Mouse (Mus musculus): ENCODE data around the gene Gpc6.

Gpc6 gene

DNA sequence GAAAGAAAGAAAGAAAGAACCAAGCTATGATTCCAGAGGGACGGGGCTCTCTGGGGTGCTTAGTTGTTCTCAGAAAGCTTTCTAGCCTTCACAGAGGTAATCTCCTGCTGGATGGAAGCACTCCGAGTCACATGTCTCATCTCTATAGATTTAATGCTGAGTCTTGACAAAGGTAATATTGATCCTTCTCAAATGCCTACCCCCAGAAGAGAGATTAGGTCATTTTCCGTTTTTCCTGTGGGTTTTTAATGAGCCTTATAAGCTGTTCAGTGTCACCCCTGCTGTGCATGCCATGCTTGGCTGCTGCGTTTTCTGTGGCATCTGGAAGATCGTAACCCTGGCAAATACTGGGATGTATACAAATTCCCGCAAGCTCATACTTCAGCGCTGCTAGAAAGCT, 527.0 kb downstream of the Gpc6 start:
- DNase-seq (ENCODE audit: low spot score in 2 of 2): no peak

DNA sequence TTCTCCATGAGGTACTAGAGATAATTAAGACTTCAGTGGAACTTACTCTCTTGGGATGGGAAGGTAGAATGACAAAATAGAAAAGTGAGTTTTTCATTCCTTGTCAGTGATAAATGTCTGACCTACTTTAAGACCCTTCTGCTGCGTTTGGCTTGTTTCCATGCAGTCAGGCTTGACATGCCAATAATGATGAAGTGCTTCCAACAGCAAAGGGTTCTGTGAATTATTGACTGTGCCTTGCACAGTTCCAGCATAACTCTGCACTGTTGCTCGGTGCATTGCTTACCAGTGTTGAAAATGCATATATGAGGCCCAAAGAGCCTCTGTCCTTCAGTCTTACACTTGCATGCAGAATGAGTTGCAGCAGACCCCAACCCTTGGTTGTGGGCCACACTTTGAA, 548.3 kb downstream of the Gpc6 start:
- no peak for DNase-seq (ENCODE audit: low spot score in 2 of 2)

DNA sequence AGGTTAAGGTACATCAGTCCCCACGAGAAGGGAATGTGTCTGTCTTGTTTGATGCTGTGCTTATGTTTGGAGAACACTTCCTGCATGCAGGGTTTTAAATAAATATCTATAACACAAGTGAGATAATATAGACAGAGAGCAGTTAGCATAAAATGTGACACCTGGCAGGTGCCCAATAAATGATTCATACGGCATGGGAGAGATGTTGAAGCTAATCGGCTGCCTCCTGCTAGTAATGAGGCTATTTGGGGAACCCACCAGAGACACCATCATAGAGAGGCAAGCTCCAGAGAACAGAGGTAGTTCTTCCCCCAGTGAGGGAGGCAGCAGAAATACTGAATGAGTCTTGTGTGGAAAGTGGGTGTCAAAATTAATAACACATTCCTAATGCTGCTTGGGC, 553.8 kb downstream of the Gpc6 start:
- DNase-seq (ENCODE audit: low spot score in 2 of 2): no peak

DNA sequence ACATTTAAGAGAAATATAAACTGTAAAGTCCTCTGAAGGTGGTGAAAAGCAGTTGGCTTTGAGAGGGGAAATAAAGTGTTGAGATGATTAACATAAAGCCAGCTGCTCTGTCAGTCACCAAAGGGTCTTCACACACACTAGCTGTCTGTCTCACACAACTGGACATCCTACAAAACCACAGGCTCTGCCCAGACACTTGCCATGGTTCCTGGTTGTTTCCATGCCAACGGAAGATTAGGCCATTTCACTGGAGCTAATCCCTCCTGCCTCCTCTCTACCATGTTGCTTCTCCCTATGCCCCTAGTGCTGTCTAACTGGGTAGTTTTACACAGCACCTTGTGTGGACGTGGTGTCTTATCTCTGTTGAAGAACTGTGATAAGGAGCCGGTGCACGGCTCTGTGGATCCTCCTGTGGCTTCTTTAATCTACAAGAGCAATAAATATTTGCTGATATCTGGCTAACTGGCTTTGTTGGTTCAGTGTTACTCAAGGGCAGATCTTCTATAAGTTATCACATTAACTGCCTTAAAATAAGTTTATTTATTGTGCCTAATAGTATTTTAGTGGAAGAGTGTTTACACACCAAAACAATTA, 562.1 kb downstream of the Gpc6 start:
- no peak for DNase-seq (ENCODE audit: low spot score in 2 of 2)

DNA sequence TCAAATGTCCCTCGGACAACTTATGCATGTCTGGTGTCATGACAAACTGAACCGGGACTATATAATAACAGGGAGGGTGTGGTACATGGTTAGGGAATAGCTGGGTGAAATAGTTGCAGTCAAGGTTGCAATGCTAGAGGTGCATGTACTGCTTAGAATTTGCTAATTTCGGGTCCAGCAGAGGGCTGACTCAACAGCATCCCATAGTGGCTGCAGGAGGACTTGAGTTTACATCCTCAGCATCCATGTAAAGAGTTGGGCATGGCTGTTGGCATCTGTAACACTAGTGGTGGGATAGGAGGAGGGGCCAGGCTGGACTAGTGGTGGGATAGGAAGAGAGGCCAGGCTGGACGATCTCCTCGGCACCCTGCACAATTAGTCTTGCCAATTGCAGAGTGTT, 565.4 kb downstream of the Gpc6 start:
- DNase-seq (ENCODE audit: low spot score in 2 of 2): no peak

DNA sequence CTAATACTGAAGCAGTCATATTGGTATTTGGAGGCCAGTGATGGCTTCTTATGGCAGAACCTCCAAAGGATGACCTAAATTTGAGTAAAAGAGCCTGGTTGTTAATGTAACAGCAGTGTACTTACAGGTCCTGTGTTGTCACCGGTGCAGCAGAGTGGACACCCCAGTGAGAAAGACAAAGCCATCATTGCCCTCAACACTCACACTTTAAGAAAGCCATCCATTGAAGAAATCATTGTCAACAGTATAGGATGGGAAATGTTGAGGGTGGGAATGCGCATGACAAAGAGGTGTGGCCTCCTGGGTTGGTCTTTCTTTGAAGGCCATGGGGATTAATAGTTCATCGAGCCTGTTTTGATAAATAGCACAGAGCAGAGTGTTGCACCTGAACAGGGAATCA, 570.0 kb downstream of the Gpc6 start:
- DNase-seq (ENCODE audit: low spot score in 2 of 2): no peak

DNA sequence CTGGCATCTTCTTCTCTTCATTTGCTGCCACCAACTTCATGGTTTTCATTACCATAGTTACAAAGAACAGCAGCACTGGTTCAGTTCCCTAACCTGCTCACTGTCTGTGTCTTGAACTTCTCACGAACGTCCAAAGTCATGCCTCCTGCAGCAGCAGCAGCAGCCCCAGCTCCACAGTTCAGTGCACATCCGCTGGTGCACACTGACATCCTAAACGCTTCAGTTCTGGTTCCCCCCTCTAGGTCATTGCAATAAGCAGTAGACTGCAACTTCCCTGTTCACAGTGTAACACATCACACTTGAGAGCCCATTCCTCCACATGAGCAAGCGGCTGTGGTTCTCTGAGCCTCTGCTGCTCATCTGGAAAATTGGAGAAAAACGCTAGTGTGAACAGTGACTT, 573.7 kb downstream of the Gpc6 start:
- DNase-seq (ENCODE audit: low spot score in 2 of 2): no peak

DNA sequence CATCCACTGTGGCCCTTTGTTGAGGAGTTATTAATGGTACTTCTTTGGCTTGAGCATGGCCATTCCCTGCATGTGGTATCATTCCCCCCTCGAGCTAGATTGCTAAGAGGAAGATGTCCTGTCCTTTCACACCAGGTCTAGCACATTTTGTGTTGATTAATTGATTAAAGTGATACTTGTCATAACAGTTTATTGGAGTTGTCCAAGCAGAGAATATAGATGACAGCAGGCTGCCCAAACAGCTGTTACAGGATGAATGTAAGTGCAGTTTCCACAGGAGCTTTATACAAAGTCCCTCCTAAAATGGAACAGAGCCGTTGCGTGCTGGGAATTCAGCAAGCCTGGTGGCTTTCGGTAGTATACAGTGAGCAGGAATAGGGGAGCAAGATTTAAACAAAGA, 574.2 kb downstream of the Gpc6 start:
- DNase-seq (ENCODE audit: low spot score in 2 of 2): no peak

DNA sequence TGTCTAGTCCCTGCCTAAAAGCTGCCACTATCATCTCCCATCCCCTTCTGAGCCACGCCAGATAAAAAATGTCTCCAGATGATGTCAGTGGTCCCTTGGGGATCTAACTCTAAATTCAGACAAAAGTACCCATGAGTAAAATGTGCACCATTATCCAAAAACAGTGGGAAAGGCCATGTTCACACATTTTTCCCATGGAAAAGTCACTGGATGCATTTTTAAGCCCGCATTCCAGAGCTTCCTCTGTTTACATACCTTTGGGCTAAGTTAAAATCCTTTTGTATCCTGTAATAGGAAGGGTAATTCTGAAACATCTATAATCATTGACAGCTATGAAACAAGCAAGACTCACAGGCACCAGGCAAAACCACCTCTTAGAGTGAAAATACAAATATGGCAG, 589.7 kb downstream of the Gpc6 start:
- DNase-seq (ENCODE audit: low spot score in 2 of 2): no peak

DNA sequence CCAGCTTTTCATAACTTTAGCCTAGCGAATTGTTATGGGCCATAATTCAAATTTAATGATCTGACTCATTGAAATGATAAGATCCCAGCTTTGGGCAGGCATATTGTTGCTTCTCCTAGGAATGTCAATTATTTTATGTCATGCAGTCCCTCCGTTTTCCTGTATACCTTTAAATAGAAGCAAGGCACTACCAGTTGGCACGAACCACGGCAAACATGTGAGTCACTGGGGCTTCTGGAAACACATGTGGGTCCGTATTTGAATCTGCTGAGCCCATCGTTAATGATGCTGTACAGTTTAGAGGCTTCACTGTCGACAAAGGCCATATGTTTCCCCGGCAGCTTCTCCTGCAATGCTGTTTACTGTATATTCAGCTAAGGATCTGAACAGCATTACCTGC, 594.5 kb downstream of the Gpc6 start:
- no peak for DNase-seq (ENCODE audit: low spot score in 2 of 2)

DNA sequence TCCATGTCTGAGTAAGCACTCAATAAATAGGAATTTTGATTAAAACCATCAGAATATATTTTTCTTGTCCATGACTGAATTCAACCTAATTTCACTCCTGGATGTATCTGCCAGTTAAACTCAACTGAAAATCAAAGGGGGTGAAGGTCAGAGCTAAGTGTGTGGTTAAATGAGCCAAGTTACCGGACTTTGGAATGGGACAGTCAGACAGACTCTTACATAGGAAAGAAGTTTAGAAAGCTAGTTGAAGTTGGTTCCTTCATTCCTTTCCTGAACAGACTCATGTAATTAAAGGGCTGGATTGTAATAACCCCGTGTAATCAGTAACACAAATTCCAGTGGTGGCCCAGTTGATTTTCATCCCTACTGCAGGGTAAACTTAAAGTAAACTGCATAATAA, 595.6 kb downstream of the Gpc6 start:
- no peak for DNase-seq (ENCODE audit: low spot score in 2 of 2)

DNA sequence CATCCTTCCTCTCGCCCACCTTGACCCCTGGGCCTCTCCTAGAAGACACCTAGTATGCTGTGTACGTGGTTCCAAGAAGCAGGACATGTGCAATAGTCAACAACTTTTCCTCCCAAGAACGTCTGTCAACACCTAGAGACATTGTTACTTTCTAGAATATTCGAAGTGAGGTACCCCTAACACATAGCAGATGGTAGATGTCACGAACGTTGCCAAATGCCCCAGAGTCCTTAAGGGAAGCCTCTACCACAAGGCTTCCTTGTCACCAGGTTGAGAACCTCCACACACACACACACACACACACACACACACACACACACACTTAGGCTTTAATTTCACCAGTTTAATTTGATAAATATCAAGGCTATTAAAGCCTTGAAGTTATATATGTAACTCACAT, 600.0 kb downstream of the Gpc6 start:
- DNase-seq (ENCODE audit: low spot score in 2 of 2): no peak

DNA sequence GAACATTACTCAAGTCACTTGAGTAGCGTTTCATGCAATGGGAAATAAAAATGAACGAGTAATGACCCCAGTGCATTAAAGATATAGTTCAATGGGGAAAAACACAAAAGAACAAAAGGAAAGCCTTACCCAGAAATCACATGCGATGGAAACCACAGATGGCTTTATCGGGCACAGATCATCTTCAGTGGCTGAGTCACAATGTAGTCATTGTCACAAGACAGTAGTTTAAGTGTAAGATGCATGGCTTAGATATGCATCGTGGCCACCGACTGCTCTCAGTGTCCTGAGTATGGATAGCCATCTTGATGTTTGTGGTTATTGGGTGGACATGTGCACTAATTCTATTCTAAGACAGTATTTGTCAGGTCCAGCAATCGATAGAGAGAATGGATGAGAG, 601.9 kb downstream of the Gpc6 start:
- no peak for DNase-seq (ENCODE audit: low spot score in 2 of 2)

DNA sequence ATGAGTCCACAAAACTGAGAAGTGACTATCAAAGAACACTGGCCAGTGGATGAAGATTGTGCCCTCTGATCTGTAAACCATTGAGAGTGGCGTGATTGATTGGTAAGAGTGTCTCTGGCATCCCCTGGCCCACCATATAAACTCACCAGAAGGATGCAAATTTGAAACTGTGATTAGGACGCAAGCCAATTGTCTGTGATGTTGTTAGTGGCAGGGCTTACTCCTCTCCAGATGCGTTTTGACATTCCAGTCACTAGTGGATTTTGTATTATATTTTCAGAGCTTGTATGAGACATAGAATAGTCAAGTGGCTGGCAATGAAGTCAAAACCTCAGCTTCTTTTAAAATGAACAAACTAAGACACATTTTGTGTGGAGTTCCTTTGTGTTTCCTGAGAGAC, 604.3 kb downstream of the Gpc6 start:
- no peak for DNase-seq (ENCODE audit: low spot score in 2 of 2)

DNA sequence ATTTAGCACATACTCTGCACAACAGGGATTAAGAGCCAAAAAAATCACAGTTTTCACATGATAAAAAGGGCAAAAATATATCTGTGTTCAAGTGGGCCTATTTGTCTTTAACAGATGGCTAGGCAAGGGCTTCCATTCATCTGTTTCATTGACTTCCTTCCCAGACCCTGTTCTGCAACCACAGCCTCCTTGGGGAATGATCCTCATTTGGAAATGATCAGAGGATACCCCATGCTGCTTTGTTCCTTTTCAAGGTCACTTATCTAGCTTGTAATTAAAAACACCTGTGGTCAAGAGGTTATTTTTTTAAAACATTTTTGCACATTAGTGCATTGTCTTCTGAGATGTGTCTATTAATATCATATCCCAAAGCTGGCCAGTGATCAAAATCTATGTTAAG, 627.7 kb downstream of the Gpc6 start:
- no peak for DNase-seq (ENCODE audit: low spot score in 2 of 2)

DNA sequence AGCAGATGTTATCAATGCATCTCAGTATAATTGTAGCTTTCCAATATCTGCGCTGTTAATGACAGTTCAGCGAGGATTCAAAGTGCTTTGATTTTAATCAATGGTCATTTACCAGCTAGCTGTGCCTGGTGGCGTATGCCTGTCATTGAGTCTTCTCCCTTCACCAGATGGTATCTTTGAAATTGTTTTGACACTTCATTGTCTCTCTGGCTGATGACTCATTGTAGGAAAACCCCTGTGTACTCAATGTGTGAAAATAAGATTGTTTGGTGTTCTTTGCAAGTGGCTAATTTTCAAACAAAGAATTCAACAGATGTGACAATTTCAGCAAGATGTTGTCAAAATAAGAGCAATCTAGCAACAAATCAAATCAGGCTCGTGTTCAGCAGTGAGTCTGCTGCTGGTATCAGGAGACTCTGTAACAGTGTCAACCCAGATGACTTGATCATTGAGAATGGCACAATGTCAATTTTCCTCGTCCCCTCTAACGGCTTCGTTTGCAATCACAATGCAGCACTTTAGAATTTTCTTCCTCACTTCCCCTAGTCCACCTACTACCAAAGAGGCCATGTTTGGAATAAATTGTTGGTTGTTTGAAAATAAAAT, 631.7 kb downstream of the Gpc6 start:
- no peak for DNase-seq (ENCODE audit: low spot score in 2 of 2)

DNA sequence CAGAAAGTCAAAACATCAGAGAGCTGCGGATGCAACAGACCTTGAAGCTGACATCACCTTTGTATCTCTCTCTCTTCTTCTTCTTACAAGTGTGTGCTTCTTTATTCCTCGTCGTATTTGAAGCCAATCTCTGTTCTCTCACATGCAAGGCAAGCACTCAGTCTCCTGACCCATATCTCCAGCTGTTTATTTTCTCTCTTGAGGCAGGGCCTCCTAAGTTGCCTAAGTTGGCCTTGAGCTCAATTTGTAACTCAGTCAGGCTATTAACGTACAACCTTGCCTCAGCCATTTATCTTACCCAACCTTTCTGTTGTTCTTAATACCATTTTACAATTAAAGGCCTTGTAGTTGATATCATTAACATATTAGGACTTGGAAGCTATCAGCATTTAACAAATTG, 637.0 kb downstream of the Gpc6 start:
- no peak for DNase-seq (ENCODE audit: low spot score in 2 of 2)

DNA sequence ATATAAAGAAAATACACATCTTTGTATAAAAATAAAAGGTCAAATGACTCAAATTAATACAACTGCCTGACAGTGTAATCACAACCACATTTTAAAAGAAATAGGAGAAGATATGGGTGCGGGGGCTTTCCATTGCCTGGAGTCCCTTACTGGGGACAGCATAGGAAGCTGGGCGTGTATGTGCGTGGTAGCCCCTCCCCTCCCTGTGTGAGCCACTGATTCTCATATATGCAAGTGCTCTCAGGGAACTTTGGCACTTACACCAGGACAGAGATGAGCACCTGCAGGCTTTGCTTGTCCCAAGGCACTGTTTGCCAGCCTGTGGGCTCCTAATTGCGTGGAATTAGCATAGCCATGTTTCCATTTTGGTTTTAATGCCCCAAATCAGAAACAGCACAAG, 644.2 kb downstream of the Gpc6 start:
- no peak for DNase-seq (ENCODE audit: low spot score in 2 of 2)

DNA sequence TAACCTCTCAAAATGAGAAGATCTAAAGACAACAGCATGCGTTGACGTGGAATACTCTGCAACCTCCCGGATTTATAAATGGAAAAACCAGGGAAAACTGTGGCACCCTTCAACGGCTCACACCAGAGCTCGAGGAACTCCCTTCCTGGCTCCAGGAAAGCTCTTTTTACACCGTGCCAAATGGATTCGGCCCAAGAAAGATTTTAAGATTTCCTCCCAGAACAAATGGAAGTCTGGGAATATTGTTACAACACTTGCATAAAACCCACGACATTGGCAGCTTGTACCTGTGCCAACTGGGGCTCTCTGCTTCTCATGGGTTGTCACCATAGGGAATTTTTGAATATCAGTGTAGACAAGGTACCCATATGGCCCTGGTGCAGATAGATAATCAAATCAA, 647.1 kb downstream of the Gpc6 start:
- no peak for DNase-seq (ENCODE audit: low spot score in 2 of 2)

DNA sequence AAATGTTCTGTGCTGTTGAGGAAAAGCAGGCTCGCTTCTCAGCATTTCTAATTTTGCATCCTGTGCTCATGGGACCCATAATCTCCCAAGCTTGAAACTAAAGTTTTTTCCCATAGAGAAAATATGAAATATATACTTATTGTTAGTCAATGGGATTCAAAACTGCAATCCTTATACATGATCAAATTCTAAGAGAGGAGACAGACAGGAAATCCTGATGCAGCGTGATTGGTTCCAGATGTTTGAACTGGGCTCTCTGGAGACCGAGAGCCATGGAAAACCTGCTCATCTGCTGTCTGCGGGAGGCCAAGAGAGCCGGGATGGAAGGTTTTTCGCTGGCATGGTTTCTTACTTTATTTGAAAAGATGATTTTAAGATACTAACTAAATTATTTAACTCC, 649.1 kb downstream of the Gpc6 start:
- DNase-seq (ENCODE audit: low spot score in 2 of 2): no peak

DNA sequence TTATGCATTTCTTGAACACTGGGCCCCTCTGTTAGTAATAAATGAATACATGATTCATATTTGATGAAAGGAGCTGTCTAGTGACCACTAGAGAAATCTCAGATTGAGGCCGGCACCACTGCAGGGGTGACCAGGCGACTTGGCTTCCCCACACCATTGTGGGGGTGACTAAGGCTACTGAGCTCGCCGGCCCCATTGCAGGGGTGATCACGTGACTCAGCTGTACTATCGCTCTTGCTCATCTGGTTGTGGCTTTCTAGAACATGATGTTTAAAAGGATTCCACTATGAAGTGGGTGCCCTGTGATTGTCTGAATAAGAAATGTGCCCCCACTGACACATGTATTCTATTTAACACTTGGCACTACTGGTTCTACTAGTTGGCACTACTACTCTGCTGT, 656.6 kb downstream of the Gpc6 start:
- no peak for DNase-seq (ENCODE audit: low spot score in 2 of 2)

DNA sequence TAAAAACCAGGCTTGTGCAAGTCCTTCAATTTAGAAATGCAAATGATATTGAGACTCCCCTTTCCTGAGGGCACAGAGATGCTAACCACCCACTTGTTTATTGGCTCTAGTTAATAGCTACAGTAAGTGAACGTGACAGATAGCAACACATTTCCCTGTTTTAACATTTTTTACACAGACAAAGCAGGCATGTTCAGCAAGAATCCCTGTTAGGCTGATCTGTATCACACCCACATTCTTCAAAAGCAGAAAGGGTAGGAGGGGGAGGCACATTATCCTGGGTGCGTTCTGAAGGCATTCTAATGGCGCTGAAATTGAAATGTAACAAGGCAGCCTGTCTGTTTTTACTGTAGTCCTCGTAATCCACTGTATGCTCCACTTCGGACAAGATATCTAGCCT, 674.6 kb downstream of the Gpc6 start:
- no peak for DNase-seq (ENCODE audit: low spot score in 2 of 2)

DNA sequence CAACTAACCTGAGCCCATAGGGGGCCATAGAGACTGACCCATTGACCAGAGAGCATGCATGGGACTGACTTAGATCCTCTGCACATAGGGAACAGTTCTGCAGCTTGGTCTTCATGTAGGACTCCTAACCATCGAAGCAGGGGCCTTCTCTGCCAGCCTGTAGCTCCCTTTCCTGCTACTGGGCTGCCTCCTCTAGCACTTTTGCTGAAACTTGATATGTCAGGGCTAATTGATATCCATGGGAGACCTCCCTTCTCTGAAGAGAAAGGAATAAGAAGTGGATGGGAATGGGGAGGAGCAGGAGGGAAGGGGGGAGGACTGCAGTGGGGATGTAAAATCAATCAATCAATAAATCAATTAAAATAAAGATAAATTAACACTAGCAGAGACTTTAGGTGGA, 678.7 kb downstream of the Gpc6 start:
- no peak for DNase-seq (ENCODE audit: low spot score in 2 of 2)

DNA sequence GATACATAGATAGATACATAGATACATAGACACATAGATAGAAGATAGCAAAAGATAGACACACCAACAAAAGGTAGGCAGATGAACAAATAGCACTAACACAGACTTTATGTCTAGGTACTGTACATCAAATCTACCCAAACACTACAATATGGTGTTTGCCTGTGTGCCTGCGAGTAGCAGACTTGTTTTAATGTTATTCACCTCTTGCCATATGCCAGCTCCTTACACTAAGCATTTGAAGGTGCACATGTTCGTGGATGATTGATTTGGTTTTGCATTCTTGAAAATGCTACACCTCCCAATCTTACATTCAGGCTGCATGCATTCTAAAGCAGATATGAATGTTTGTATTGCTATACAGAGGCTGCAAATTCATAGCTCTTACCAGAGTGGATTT, 680.6 kb downstream of the Gpc6 start:
- no peak for DNase-seq (ENCODE audit: low spot score in 2 of 2)
